Mouse (Mus musculus) liver, adult 2 months (tissue): Measurements from ENCODE around the gene Arfgef2.

Experiments used
- CTCF ChIP-seq: fragments of 200-500 bp; IDR thresholded peaks from 2 replicates; pipeline ENCODE4 v1.5.1; 2011; ENCODE audit warnings: low read depth, low read length, control low read depth
- POLR2A ChIP-seq: fragments of 200-500 bp; IDR thresholded peaks from 2 replicates; pipeline ENCODE4 v1.6.1; 2011; ENCODE audit warnings: low read length, control low read depth; ENCODE audit not compliant: insufficient read depth; ENCODE audit errors: extremely low read depth

DNA sequence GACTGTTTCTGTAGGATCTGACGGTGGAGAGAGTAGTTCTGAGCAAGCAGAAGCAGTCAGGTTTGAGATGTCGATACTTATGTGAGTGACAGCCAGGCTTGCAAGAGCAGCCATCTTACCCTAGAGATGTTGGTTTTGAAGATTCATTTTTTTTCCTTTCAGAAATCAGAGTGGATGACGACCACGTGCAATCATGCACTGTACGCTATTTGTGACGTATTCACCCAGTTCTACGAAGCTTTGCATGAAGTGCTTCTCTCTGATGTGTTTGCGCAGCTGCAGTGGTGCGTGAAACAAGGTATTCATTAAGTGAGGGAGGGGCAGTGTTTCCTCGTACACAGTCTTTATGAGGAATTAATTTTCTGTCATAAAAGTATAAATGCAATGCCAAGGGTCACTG, 70.9 kb downstream of the Arfgef2 start:
- TF ChIP-seq POLR2A: no peak
- no peak for TF ChIP-seq CTCF
